ENCODE assay signal across 26 mouse cellular contexts in the genomic region with DNA sequence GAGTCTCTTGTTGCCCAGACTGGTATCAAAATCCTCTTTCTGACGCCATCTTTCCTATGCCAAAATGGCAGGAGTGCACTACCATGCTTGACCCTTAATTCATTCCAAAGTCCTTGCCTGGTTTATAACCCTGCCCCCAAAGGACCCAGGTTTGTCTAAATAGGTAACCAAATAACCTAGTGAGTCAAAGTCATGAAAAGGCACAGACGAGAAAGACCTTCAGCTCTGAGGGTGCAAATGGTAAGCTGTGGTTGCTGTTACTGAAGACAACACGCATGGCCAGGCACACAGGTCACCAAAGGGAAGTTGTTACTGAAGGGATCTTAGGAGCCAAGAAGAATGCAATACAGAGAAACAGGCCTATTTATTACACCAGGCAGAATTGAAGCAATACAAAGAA. TPM values are rescaled to one million over a fixed set of nuclear protein-coding genes. Genes with fewer than 3 reads are reported as not detected.
DNase-seq lines count a peak whose midpoint lies in the region; ATAC-seq and TF ChIP-seq lines count a peak whose summit lies in the region.
"Had no signal": no experiment of that assay in that cellular context is flagged by ENCODE, and none has a peak within 500 bp of the region (broad histone marks: within the 10 kb centered on the region; RNA-seq: fewer than 3 reads in every experiment).

No protein-coding gene starts in this region.

- H3K36me3 ChIP-seq in kidney, embryonic 15.5 days: no peaks in the 10 kb centered on the region
- no peaks in the 10 kb centered on the region for H3K36me3 ChIP-seq in kidney, postnatal 0 days (ENCODE audit: insufficient read depth, low read length)
- H3K36me3 ChIP-seq: forebrain, embryonic 10.5 days; heart, embryonic 10.5 days; heart, embryonic 13.5 days; hindbrain, embryonic 12.5 days had no signal

- no peak overlapping the region for H3K4me3 ChIP-seq in kidney, embryonic 15.5 days (replicated peaks)
- no peak overlapping the region for H3K4me3 ChIP-seq in kidney, postnatal 0 days (replicated peaks; ENCODE audit: low read depth, low read length)
- H3K4me3 ChIP-seq: forebrain, embryonic 10.5 days; forebrain, embryonic 13.5 days; heart, adult 2 months; heart, embryonic 10.5 days; heart, embryonic 13.5 days; hindbrain, embryonic 12.5 days had no signal

- no peaks in the 10 kb centered on the region for H3K9me3 ChIP-seq in kidney, embryonic 15.5 days (replicated peaks)
- H3K9me3 ChIP-seq in kidney, postnatal 0 days (replicated peaks; ENCODE audit: low read length): no peaks in the 10 kb centered on the region
- H3K9me3 ChIP-seq: forebrain, embryonic 10.5 days; forebrain, embryonic 13.5 days; G1E; heart, embryonic 10.5 days; heart, embryonic 13.5 days; hindbrain, embryonic 12.5 days had no signal

- peaks cover 32% of the 10 kb centered on the region for H3K4me1 ChIP-seq in kidney, embryonic 15.5 days
- H3K4me1 ChIP-seq in kidney, postnatal 0 days (replicated peaks; ENCODE audit: insufficient read depth, low read length): peaks cover 4% of the 10 kb centered on the region; the same call in 1 of the 2 replicates

- intact Hi-C loops in heart, postnatal 14 days (cut with DNase I): no loop called here

- no peak overlapping the region for H3K27ac ChIP-seq in kidney, embryonic 15.5 days
- H3K27ac ChIP-seq in kidney, postnatal 0 days: 0 out of 2 replicates have a peak overlapping the region, but pooled peaks have one; percentile 34
- H3K27ac ChIP-seq: forebrain, embryonic 10.5 days; forebrain, embryonic 13.5 days; heart, adult 2 months; heart, embryonic 10.5 days; heart, embryonic 13.5 days; hindbrain, embryonic 12.5 days had no signal

- TF ChIP-seq CTCF in kidney, postnatal 0 days (IDR thresholded peaks at IDR 0.05; ENCODE audit: low read depth): no peak

- no peak overlapping the region for H3K9ac ChIP-seq in kidney, embryonic 15.5 days
- no peak overlapping the region for H3K9ac ChIP-seq in kidney, postnatal 0 days (ENCODE audit: low read depth, low read length)
- H3K9ac ChIP-seq: forebrain, embryonic 13.5 days; heart, embryonic 13.5 days; hindbrain, embryonic 12.5 days had no signal

- H3K27me3 ChIP-seq in kidney, embryonic 15.5 days: no peaks in the 10 kb centered on the region
- H3K27me3 ChIP-seq in kidney, postnatal 0 days (ENCODE audit: insufficient read depth, low read length): no peaks in the 10 kb centered on the region
- H3K27me3 ChIP-seq: CH12.LX; heart, embryonic 13.5 days; hindbrain, embryonic 12.5 days; Patski had no signal

- 83% methylated on average over 3 of the region's 3 CpGs for WGBS in kidney, embryonic 15.5 days
- 80% methylated on average over 3 of the region's 3 CpGs for WGBS in kidney, postnatal 0 days

- DNase-seq in kidney, adult 18-20 months: peak; percentile 33
- no peak for DNase-seq in kidney, postnatal 10 days
- peak; percentile 91 for DNase-seq in kidney, adult 9 months
- DNase-seq in kidney, postnatal 0 days (ENCODE audit: low spot score): peak; percentile 22
- DNase-seq in kidney, postnatal 25 days: peak; percentile 41 to 68
- no peak for DNase-seq in heart, postnatal 14 days
- DNase-seq: adrenal gland, postnatal 10 days; adrenal gland, postnatal 36 days; B cell, adult 2 months; cerebellum, adult 18-20 months; cerebellum, adult 9-10 months; cerebellum, postnatal 14 days; gastrocnemius, postnatal 10 days; gastrocnemius, postnatal 36 days; heart, adult 2 months had no signal

- no peak for ATAC-seq in kidney, embryonic 15.5 days (replicated peaks; ENCODE audit: low FRiP score)
- ATAC-seq in kidney, postnatal 0 days (replicated peaks; ENCODE audit: low FRiP score, low read depth): no peak
- ATAC-seq in inflammation-experienced regulatory T-cells, adult 6 months: no peak
- ATAC-seq: forebrain, embryonic 13.5 days; forebrain, embryonic 16.5 days; Patski had no signal

- no peak overlapping the region for H3K4me2 ChIP-seq in kidney, embryonic 15.5 days
- H3K4me2 ChIP-seq in kidney, postnatal 0 days (ENCODE audit: low read length): no peak overlapping the region
- H3K4me2 ChIP-seq: forebrain, embryonic 13.5 days; heart, embryonic 13.5 days; hindbrain, embryonic 12.5 days had no signal

RNA-seq across cellular contexts. Expression of gene Gatad2a, which starts 2.5 kb away (rescaled TPM):
- 40.0 and 42.2 TPM in 2 replicates for polyA plus RNA-seq in kidney, embryonic 15.5 days (2015; fragmentation: Nextera tagmentation; extraction: Ambion mirVana)
- polyA plus RNA-seq in kidney, postnatal 0 days (2015; fragmentation: Nextera tagmentation; extraction: Ambion mirVana): 41.7 and 49.5 TPM in 2 replicates
- total RNA-seq in heart, postnatal 14 days (2021): 10 to 100 TPM; 41.7 to 41.9 TPM
- polyA plus RNA-seq in inflammation-experienced regulatory T-cells, adult 6 months (2017; shearing (Covaris generic)): 10 to 100 TPM; 20.1 to 29.0 (median 23.2) TPM

RNA-seq across cellular contexts. Expression of gene Mau2, which starts 43.8 kb away (rescaled TPM):
- 51.7 and 55.7 TPM in 2 replicates for polyA plus RNA-seq in kidney, embryonic 15.5 days (2015; fragmentation: Nextera tagmentation; extraction: Ambion mirVana)
- polyA plus RNA-seq in kidney, postnatal 0 days (2015; fragmentation: Nextera tagmentation; extraction: Ambion mirVana): 33.8 and 36.8 TPM in 2 replicates
- total RNA-seq in heart, postnatal 14 days (2021): 10 to 100 TPM; 39.3 to 40.3 TPM
- 10 to 100 TPM; 35.3 to 56.2 (median 45.5) TPM for polyA plus RNA-seq in inflammation-experienced regulatory T-cells, adult 6 months (2017; shearing (Covaris generic))

RNA-seq across cellular contexts. Expression of gene Sugp1, which starts 43.9 kb away (rescaled TPM):
- polyA plus RNA-seq in kidney, embryonic 15.5 days (2015; fragmentation: Nextera tagmentation; extraction: Ambion mirVana): 44.1 and 48.7 TPM in 2 replicates
- 33.2 and 34.4 TPM in 2 replicates for polyA plus RNA-seq in kidney, postnatal 0 days (2015; fragmentation: Nextera tagmentation; extraction: Ambion mirVana)
- 10 to 100 TPM; 19.1 to 19.4 TPM for total RNA-seq in heart, postnatal 14 days (2021)
- polyA plus RNA-seq in inflammation-experienced regulatory T-cells, adult 6 months (2017; shearing (Covaris generic)): 10 to 100 TPM; 38.0 to 52.9 (median 52.6) TPM

Comparison
In these comparisons a context has a peak if more than half of its experiments do, and no peak if none do; other contexts are left out.
1. DNase-seq: peak in kidney, adult 18-20 months (single experiment), kidney, adult 9 months (single experiment), kidney, postnatal 0 days (single experiment) and kidney, postnatal 25 days (2 of 2); none in kidney, postnatal 10 days (single experiment) and heart, postnatal 14 days (0 of 2).